Mouse (Mus musculus) embryonic fibroblast, embryonic 13.5 days (primary cell): ENCODE measurements around the gene Marf1. TPM values are rescaled to one million over a fixed set of nuclear protein-coding genes. Genes with fewer than 3 reads are reported as not detected.

Source experiments
- H3K27ac ChIP-seq: 2 replicates; pipeline ENCODE4 v1.5.1; 2012; ENCODE audit warnings: low read length, control low read depth, inconsistent platforms; ENCODE audit not compliant: insufficient read depth
- H3K4me1 ChIP-seq: 2 replicates; pipeline ENCODE4 v1.6.1; 2011; ENCODE audit warnings: low read length; ENCODE audit not compliant: control insufficient read depth, insufficient read depth
- H3K4me3 ChIP-seq: 2 replicates; pipeline ENCODE4 v1.5.1; 2011; ENCODE audit warnings: mild to moderate bottlenecking, control low read depth, low read length; ENCODE audit not compliant: insufficient read depth
- CTCF ChIP-seq: IDR thresholded peaks from 2 replicates; pipeline ENCODE4 v1.5.1; 2011; ENCODE audit warnings: mild to moderate bottlenecking, control low read depth, low read length, moderate library complexity, borderline replicate concordance; ENCODE audit not compliant: insufficient read depth
- POLR2A ChIP-seq: IDR thresholded peaks from 2 replicates; pipeline ENCODE4 v1.6.1; 2011; ENCODE audit warnings: low read depth, mild to moderate bottlenecking, control low read depth, low read length, moderate library complexity
- polyA plus RNA-seq: library from polyadenylated mRNA; stranded (reverse); fragments of >200 nt; gene quantifications from 2 replicates; pipeline ENCODE4 v1.2.4, GENCODE M21; 2011; ENCODE audit warnings: low read depth; ENCODE audit not compliant: missing spikeins, insufficient read length

Marf1 gene
- polyA plus RNA-seq, 1 experiment = 40.0 TPM

DNA sequence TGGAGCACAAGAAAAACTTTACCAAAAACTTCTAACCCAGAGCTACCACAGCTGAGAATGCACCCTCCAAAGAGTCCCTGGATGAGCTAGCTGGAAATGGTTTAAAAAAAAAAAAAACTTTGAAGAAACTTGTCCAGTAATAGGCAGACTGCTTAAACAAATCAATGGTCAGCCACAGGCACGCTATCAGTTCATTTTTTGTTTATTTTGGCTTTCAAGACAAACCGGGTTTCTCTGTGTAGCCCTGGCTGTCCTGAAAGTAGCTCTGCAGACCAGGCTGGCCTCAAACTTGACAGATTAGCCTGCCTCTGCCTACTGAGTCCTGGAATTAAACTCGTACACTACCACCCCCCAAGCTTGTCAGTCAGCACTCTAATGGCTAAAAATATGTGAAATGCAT is 19.9 kb downstream of the Marf1 start:
- no peak overlapping the region for H3K27ac ChIP-seq
- TF ChIP-seq CTCF = no peak
- no peak for TF ChIP-seq POLR2A
- no peaks in the 10 kb centered on the region for H3K4me1 ChIP-seq
- H3K4me3 ChIP-seq = no peak overlapping the region

DNA sequence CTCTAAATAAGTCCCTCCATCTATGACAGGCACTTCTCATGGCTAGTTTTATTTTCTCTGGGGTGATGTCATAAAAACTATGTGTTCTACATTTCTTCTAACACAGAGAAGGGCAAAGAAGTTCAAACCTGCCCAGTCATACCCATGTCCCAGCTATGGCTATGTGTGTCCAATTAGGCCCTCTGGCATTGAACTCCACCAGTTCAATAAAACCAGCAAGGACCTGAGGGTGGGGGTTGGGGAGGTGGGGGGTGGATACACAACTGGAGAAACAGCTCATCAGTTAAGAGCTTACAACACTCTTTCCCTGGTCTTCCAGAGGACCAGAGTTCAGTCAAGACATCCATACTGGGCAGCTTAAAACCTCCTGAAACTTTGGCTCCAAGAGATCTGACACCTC is 24.0 kb downstream of the Marf1 start:
- TF ChIP-seq POLR2A (no peak), CTCF (no peak)
- Histone ChIP-seq H3K4me1 (no peaks in the 10 kb centered on the region), H3K4me3 (no peak overlapping the region), H3K27ac (no peak overlapping the region)

DNA sequence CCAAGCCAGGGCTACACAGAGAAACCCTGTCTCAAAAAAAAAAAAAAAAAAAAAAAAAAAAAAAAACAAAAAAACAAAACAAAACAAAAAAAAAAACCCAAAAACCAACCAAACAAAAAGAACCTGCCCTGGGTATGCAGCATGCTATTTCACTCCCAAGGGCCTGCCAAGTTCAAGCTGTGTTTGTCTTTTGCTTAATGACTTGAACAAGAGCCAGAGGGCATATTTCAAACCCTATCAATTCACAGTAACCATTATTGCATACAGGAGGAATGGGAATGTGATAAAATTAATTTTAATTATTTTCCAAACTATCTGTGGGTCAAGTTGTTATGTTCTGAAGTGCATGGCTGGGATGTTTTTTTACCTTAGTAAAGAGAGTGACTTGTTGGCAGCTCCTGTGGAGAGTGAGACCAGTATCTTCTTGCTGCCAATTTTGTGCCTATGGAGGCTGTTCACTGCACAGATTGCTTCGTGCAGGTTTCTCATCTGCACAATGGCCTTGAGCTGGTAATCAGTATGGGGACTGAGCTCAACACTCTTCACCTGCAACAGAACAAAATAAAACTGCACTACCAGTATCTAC is 25.1 kb downstream of the Marf1 start:
- H3K27ac ChIP-seq = no peak overlapping the region
- H3K4me3 ChIP-seq = no peak overlapping the region
- TF ChIP-seq CTCF = no peak
- TF ChIP-seq POLR2A = no peak
- no peaks in the 10 kb centered on the region for H3K4me1 ChIP-seq

DNA sequence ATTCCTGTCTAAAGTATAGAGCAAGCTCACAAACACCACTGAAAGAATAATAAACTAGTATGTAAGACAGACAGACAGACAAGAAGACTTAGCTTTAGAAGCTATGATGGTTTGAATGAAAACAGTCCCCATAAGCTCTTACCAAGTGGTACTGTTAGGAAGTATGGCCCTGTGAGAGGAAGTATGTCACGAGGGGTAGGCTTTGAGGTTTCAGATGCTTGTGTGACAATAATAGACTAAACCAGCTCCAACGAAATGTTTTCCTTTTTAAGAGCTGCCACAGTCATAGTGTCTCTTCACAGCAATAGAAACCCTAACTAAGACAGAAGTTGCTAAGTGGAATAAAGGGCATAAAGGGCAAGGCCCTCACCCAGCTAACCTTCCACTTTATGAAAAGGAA is 28.1 kb downstream of the Marf1 start:
- TF ChIP-seq CTCF = no peak
- TF ChIP-seq POLR2A = no peak
- Histone ChIP-seq H3K4me3 (no peak overlapping the region), H3K27ac (no peak overlapping the region), H3K4me1 (no peaks in the 10 kb centered on the region)

DNA sequence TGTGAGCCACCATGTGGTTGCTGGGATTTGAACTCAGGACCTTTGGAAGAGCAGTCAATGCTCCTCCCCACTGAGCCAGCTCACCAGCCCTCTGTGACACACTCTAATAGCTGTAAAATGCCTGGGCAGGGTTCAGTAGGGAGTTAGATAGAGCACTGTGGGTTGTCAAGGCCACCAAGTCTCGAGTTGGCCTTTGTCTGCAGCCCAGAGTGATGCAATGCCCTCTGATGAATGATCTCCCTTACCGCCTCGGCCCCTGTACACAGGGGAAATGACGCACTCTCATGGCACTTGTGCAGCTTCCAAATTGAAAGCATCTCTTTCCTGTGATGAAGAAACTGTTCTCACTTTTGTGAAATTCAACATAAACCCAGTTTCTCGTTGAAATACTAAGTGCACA is 31.3 kb downstream of the Marf1 start:
- Histone ChIP-seq H3K27ac (no peak overlapping the region; the same call in 1 of the 2 replicates), H3K4me3 (no peak overlapping the region), H3K4me1 (no peaks in the 10 kb centered on the region)
- TF ChIP-seq POLR2A = no peak
- no peak for TF ChIP-seq CTCF

DNA sequence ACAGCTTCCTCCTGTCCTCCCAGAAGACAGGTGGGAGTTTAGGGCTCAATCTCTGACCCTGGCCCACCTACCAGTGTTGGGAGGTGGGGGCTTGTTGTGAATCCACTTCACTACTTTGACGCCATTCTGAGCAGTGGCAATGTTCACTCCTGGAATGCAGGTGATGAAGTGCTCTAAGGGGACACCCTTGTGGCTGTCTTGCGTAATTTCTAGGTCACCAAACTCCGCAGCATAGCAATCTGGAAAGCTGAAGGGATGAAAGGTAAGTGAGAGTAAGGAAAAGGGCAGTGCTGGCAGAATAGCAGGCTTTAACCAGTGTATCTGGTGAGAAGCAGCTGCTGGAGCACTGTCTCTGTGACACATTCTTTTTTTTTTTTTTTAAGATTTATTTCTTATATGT is 31.8 kb downstream of the Marf1 start:
- TF ChIP-seq POLR2A (no peak), CTCF (no peak)
- Histone ChIP-seq H3K4me3 (no peak overlapping the region), H3K4me1 (no peaks in the 10 kb centered on the region), H3K27ac (no peak overlapping the region)

DNA sequence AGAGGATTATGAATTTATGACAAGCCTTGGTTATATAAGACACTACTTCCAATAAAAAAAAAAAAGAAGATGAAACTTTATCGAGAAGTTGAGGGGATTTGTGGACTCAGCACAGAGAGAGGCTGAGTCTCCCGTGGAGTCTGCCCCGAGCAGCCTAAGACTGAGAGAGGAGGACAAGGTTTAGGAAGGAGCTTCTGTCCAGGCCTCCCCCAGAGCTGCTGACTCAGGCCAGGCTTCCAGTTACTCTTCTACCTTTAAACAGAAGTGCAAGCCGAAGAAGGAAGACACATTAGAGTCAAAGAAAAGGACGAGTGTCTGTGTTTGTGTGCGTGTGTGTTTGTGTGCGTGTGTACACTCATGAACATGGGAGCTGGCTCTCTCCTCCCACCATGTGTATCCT is 32.4 kb downstream of the Marf1 start:
- H3K27ac ChIP-seq = no peak overlapping the region
- no peak overlapping the region for H3K4me3 ChIP-seq
- H3K4me1 ChIP-seq = no peaks in the 10 kb centered on the region
- TF ChIP-seq POLR2A (no peak), CTCF (no peak)

DNA sequence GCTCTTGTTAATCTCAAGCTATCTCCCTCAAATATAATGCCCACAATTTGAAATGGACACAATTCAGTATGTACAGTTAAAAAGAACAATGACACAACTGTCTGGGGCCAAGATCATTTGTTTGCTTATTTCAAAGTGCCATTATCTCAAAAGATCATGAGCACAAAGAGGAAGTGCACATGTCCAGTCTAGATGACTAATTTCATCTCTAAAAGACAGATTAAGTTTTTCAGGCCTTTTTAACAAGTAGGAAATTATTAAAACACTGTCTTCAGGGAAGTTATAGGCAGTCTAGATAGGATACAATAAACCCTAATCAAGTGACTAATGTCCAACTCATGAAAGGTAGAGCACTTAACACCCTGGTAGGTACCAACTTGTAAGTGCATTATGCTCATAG is 34.2 kb downstream of the Marf1 start:
- no peak overlapping the region for H3K27ac ChIP-seq
- no peak overlapping the region for H3K4me3 ChIP-seq
- no peak for TF ChIP-seq CTCF
- TF ChIP-seq POLR2A = no peak
- no peaks in the 10 kb centered on the region for H3K4me1 ChIP-seq

DNA sequence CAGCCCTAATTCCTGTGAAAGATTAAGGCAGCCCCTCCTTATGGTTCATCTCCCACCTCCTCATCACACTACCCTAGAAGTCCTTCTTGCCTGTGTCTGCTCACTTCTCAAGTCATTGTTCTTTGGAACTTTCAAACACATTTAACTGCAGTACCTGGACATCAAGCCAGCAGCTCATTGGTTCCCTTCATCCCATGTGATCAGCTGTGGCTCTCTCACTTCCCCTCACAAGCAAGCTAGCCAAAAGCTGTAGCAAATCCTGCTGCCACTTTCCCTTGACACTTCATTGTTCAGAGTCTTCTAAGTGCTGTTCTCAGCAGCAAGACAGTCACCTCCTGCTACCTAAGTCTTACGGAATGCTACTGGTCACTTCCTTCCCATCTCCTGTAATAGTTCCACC is 37.9 kb downstream of the Marf1 start:
- no peak overlapping the region for H3K27ac ChIP-seq
- H3K4me3 ChIP-seq = no peak overlapping the region
- H3K4me1 ChIP-seq = no peaks in the 10 kb centered on the region
- TF ChIP-seq POLR2A (no peak), CTCF (no peak)

DNA sequence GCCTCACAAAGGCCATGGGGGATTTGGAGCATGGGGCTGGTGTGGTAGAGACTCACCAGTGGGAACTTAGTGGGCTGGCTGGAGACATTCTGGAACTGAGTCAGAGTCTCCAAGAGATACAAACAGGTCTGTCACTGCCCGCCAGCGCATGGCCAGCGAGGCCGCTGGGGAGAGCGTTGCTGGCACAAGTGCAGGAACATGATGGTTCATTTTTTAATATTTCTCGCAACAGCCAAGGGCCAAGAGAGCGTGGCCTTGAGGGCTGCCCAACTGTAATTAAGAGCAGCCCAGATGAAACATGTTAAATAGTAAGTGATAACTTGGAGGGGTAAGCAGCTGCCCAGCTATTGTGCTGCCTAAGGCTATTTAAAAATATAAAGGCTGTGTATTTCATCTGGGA is 38.4 kb downstream of the Marf1 start:
- no peak overlapping the region for H3K27ac ChIP-seq
- TF ChIP-seq POLR2A = no peak
- TF ChIP-seq CTCF = no peak
- no peaks in the 10 kb centered on the region for H3K4me1 ChIP-seq
- no peak overlapping the region for H3K4me3 ChIP-seq

DNA sequence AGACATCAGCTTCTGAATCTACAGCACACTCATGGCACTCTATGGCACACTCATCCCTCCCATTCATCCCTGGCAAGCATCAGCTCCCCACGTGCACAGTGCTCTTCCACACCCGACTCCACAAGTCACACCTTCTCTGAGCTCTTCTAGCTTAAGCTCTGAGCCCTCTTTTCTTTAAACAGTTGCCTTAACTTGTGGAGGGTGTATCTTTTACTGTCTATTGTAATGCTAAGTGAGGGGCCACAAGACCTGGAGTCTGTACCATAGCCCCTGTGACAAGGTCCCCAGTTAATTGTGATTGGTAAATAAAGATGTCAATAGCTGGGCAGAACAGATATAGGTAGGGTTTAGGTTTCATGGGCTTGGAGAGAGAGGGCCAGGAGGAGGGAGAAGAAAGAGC is 39.2 kb downstream of the Marf1 start:
- no peaks in the 10 kb centered on the region for H3K4me1 ChIP-seq
- no peak overlapping the region for H3K4me3 ChIP-seq
- TF ChIP-seq CTCF = no peak
- no peak for TF ChIP-seq POLR2A
- no peak overlapping the region for H3K27ac ChIP-seq
